Mouse (Mus musculus) ES-E14 (cell line): ENCODE measurements around the gene Sned1. TPM values are rescaled to one million over a fixed set of nuclear protein-coding genes. Genes with fewer than 3 reads are reported as not detected.

Source experiments
- DNase-seq: peaks from one replicate; pipeline ENCODE4 v3.0.0-alpha.2; 2013; ENCODE audit warnings: low read depth, low spot score
- H3K27ac ChIP-seq: 2 replicates; pipeline ENCODE4 v1.5.1; 2012; ENCODE audit warnings: low read depth, mild to moderate bottlenecking, low read length, moderate library complexity, mixed read lengths; ENCODE audit not compliant: poor library complexity, insufficient read depth, severe bottlenecking
- H3K36me3 ChIP-seq: 2 replicates; pipeline ENCODE4 v1.6.1; 2012; ENCODE audit warnings: mild to moderate bottlenecking, low read length, moderate library complexity, mixed read lengths; ENCODE audit not compliant: control insufficient read depth, poor library complexity, insufficient read depth, severe bottlenecking
- H3K4me1 ChIP-seq, 2 experiments: fragments of 150-350 bp in 1 of 2; sonication (generic) in 1 of 2; 2 replicates each; pipeline ENCODE4 v1.6.1; 2012; ENCODE audit warnings: low read length in 2 of 2, mild to moderate bottlenecking in 1 of 2, mixed read lengths in 1 of 2; ENCODE audit not compliant: control insufficient read depth in 2 of 2, insufficient read depth in 2 of 2, poor library complexity in 1 of 2
- H3K4me3 ChIP-seq, 2 experiments: fragments of 150-350 bp in 1 of 2; sonication (generic) in 1 of 2; 2 replicates each; pipeline ENCODE4 v1.5.1; 2012; ENCODE audit warnings: low read length in 2 of 2, low read depth in 1 of 2, mild to moderate bottlenecking in 1 of 2, mixed read lengths in 1 of 2; ENCODE audit not compliant: insufficient read depth in 1 of 2, poor library complexity in 1 of 2, severe bottlenecking in 1 of 2
- H3K9ac ChIP-seq: 2 replicates; pipeline ENCODE4 v1.6.1; 2012; ENCODE audit warnings: low read depth, mild to moderate bottlenecking, low read length, mixed read lengths; ENCODE audit not compliant: poor library complexity, insufficient read depth, severe bottlenecking
- H3K9me3 ChIP-seq: fragments of 150-350 bp; sonication (generic); 2 replicates; pipeline ENCODE4 v1.6.1; 2012; ENCODE audit warnings: low read depth, mild to moderate bottlenecking, low read length; ENCODE audit not compliant: control insufficient read depth, insufficient read depth
- CHD2 ChIP-seq: IDR thresholded peaks from 2 replicates; pipeline ENCODE4 v1.6.1; 2014; ENCODE audit warnings: mild to moderate bottlenecking, low read depth, low read length, inconsistent platforms
- HCFC1 ChIP-seq: IDR thresholded peaks from 2 replicates; pipeline ENCODE4 v1.6.1; 2012; ENCODE audit warnings: low read length, inconsistent platforms, borderline replicate concordance; ENCODE audit not compliant: insufficient read depth
- MAFK ChIP-seq: IDR thresholded peaks from 2 replicates; pipeline ENCODE4 v1.6.1; 2014; ENCODE audit warnings: mild to moderate bottlenecking, low read depth, low read length, inconsistent platforms; ENCODE audit not compliant: insufficient read depth
- ZC3H11A ChIP-seq: IDR thresholded peaks from 2 replicates; pipeline ENCODE4 v1.6.1; 2012; ENCODE audit warnings: low read depth, mild to moderate bottlenecking, inconsistent platforms, low read length, borderline replicate concordance
- ZNF384 ChIP-seq: IDR thresholded peaks from 2 replicates; pipeline ENCODE4 v1.6.1; 2012; ENCODE audit warnings: low read depth, low read length, inconsistent platforms
- in situ Hi-C, 2 experiments: fragments of 600-800 bp; cut with MboI; formaldehyde crosslinking; loops; one replicate each; pipeline ENCODE4 v1.15.1; 2025; ENCODE audit warnings: low sequenced_read_pairs in 2 of 2, inconsistent platforms in 1 of 2; ENCODE audit not compliant: unreplicated experiment in 2 of 2
- total RNA-seq: library from RNA; depleted of rRNA; stranded (reverse); fragments of 300-350 nt; gene quantifications from 2 replicates; pipeline ENCODE4 v1.2.3, GENCODE M21; 2012

Gene Sned1
- total RNA-seq, 1 experiment, result 11.8 TPM

DNA sequence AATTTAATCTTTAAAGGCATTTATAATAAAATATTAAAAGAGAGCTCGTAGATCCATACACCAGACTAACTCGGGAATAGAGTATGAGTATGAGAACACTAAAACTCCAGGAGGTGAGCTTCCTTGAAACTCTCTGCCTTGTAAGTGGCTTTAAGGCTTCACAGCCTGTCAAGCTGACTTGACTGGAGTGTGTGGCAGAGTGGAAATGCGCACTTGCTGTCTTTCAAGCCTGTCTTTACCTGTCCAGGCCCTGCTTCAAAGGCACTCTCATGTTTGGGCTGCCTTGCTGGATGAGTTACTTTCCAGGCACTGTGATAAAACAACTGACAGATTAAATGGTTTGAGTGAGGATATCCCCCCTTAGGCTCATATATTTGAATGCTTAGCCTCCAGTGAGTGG lies 37.7 kb upstream of the Sned1 start:
- Histone ChIP-seq H3K27ac (peak overlapping the region; percentile 89), H3K9ac (no peak overlapping the region), H3K9me3 (no peaks in the 10 kb centered on the region), H3K4me1 (peaks cover 16 to 18% of the 10 kb centered on the region in 2 experiments), H3K4me3 (peak overlapping the region in 1 of 2 experiments; percentile 23; a peak in 1 of 4 replicates), H3K36me3 (no peaks in the 10 kb centered on the region)
- 0 out of 2 replicates have a peak, but pooled peaks have one; percentile 2 for TF ChIP-seq MAFK
- TF ChIP-seq ZC3H11A, result no peak
- in situ Hi-C loops, result no loop called here
- DNase-seq, result no peak

DNA sequence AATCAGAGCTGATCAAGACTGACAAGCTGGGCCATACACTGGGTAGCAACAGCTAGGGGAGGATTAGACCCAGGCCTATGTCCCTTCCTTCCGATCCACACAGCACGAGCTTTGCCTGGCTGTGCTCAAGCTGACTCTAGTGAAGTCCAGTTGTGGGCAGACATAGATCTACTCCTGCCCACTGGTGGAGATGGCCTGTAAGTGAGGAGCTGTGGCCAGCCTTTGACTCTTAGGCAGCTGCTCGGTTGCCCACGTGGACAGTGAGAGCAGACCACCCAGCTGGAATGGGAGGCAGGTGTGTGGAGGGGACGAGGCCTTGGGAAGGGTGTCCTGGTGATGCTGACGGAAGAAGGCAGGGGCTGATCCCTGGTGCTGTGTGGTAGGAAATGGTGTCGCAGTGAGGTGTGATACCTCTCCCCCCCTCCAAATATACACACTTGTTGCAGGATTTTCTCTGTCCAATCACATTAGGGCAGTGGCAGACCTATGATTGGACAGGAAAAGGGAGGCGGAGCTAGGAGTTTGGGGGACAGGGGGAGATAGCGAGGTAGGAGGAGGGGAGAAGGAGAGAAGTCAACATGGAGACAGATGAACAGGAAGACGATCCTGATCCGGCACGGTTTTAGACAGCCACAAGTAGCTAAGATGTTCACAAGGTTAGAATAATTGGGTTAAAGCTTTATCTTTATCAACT lies 29.2 kb upstream of the Sned1 start:
- Histone ChIP-seq H3K27ac (no peak overlapping the region; the same call in 1 of the 2 replicates), H3K4me1 (peaks cover 4 to 30% of the 10 kb centered on the region in 2 experiments; a peak in 3 of 4 replicates), H3K4me3 (peak overlapping the region; percentile 53 to 57; a peak in 3 of 4 replicates), H3K36me3 (no peaks in the 10 kb centered on the region), H3K9ac (peak overlapping the region; percentile 17), H3K9me3 (no peaks in the 10 kb centered on the region)
- in situ Hi-C loops, result no loop called here
- no peak for TF ChIP-seq HCFC1
- TF ChIP-seq CHD2, result no peak
- TF ChIP-seq ZC3H11A, result no peak
- no peak for TF ChIP-seq MAFK
- TF ChIP-seq ZNF384, result no peak
- no peak for DNase-seq

DNA sequence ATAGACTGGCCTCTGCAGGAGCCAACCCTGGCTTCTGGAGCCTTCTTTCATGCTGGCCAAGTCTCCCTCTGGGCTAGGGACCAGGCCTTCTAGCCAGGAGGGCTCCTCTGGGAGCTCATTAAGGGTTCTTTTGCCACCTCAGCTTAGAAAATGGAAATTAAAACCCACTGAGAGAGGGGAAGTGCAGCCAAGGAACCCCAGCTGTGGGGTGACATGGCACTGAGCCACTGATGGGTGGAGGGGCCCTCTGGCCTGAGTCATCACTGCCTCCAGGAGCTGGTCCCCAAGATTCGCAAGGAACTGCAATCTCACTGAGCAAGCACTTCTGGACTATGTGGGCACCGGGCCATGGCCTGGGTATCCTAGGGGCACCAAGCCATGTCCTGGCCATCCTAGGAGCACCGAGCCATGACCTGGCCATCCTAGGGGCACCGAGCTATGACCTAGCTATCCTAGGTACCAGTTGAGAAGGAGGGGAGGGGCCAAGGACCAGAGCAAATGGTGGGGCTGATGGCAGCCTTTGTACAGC lies 28.0 kb upstream of the Sned1 start:
- Histone ChIP-seq H3K36me3 (no peaks in the 10 kb centered on the region), H3K4me1 (peaks cover 4 to 38% of the 10 kb centered on the region in 2 experiments; a peak in 3 of 4 replicates), H3K9me3 (no peaks in the 10 kb centered on the region), H3K9ac (no peak overlapping the region), H3K27ac (no peak overlapping the region), H3K4me3 (peak overlapping the region in 1 of 2 experiments; percentile 57; a peak in 1 of 4 replicates)
- TF ChIP-seq ZC3H11A (no peak), HCFC1 (no peak), MAFK (no peak), CHD2 (no peak), ZNF384 (no peak)
- no peak for DNase-seq
- in situ Hi-C loops, result no loop called here

GRCm38 (mm10) chr1:93210213-93210641 lies 25.4 kb upstream of the Sned1 start:
- H3K4me1 ChIP-seq, result peaks cover 4 to 49% of the 10 kb centered on the region in 2 experiments; a peak in 3 of 4 replicates
- in situ Hi-C loops, result no loop called here
- no peak for DNase-seq
- peak overlapping the region in 1 of 2 experiments; percentile 21; a peak in 1 of 4 replicates for H3K4me3 ChIP-seq
- no peaks in the 10 kb centered on the region for H3K9me3 ChIP-seq
- H3K9ac ChIP-seq, result no peak overlapping the region; the same call in 1 of the 2 replicates
- H3K36me3 ChIP-seq, result no peaks in the 10 kb centered on the region
- TF ChIP-seq ZC3H11A (no peak), CHD2 (no peak), ZNF384 (no peak), MAFK (no peak), HCFC1 (no peak)
- H3K27ac ChIP-seq, result no peak overlapping the region
